Mouse (Mus musculus): Measurements from ENCODE around the gene Taf1. TPM values are rescaled to one million over a fixed set of nuclear protein-coding genes. Genes with fewer than 3 reads are reported as not detected.

Taf1 gene
- polyA plus RNA-seq (2012), result 3.0 and 5.3 TPM in 2 replicates

GRCm38 (mm10) chrX:101532347-101533221, at the start of gene Taf1:
Gene Taf1 (plus strand): TSS chrX:101532734.

GRCm38 (mm10) chrX:101639741-101640166, 107.2 kb downstream of the Taf1 start, which contains the start of gene Ogt:
Gene Ogt (plus strand): TSS chrX:101640060.

Other genes starting within 250 kb of the Taf1 start
- 0.02 and 0.03 TPM in 2 replicates for gene Nlgn3, start 233.6 kb upstream of the Taf1 start, polyA plus RNA-seq (2012)
- gene Gjb1, start 156.4 kb upstream of the Taf1 start, polyA plus RNA-seq (2012), result not detected in 2 replicates
- 33.0 and 37.9 TPM in 2 replicates for gene Zmym3, start 111.9 kb upstream of the Taf1 start, polyA plus RNA-seq (2012)
- 54.6 and 73.1 TPM in 2 replicates for gene Nono, start 103.4 kb upstream of the Taf1 start, polyA plus RNA-seq (2012)
- gene Itgb1bp2, start 83.6 kb upstream of the Taf1 start, polyA plus RNA-seq (2012), result 0.17 and 0.31 TPM in 2 replicates
- 2.5 and 3.3 TPM in 2 replicates for gene Ogt, start 107.3 kb downstream of the Taf1 start, polyA plus RNA-seq (2012)
- gene Cxcr3, start 201.5 kb downstream of the Taf1 start, polyA plus RNA-seq (2012), result 0.27 and 0.49 TPM in 2 replicates